ENCODE assay signal across 26 mouse cellular contexts in the genomic region with DNA sequence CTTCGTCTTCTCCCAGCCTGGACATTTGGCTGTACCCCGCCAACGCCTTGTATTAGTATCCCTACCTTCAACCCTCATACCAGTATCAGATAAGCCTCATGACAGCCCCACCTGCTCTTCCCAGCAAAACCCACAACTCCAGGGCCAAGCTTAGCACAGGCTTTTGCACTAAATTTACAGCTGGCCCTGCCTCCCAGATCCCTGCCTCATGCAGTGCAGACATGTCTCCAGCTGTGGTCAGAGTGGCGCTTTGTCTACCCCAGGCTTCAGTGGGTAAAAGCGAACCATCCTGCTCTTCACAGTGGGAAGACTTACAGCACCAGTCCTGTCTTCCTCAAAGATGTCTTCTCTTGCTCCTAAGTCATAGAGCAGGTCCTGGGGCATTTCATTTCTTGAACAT.
"Had no signal": no experiment of that assay in that cellular context is flagged by ENCODE, and none has a peak within 500 bp of the region (broad histone marks: within the 10 kb centered on the region; RNA-seq: fewer than 3 reads in every experiment).

No protein-coding gene starts in this region.

- H3K4me2 ChIP-seq: heart, embryonic 11.5 days; heart, embryonic 15.5 days; hindbrain, embryonic 12.5 days; hindbrain, embryonic 14.5 days; intestine, embryonic 15.5 days; limb, embryonic 12.5 days; liver, embryonic 11.5 days; liver, embryonic 13.5 days; liver, embryonic 15.5 days had no signal

- H3K27ac ChIP-seq: gastrocnemius, adult 2 months; heart, embryonic 15.5 days; hindbrain, embryonic 10.5 days; hindbrain, embryonic 12.5 days; hindbrain, embryonic 14.5 days; intestine, embryonic 15.5 days; layer of hippocampus, adult 2 months; left cerebral cortex, adult 2 months; limb, embryonic 10.5 days; limb, embryonic 12.5 days; liver, embryonic 13.5 days; liver, embryonic 15.5 days had no signal

- DNase-seq: gastrocnemius, adult 2 months; gastrocnemius, postnatal 10 days; gastrocnemius, postnatal 25 days; heart, postnatal 4 days; kidney, adult 18-20 months; kidney, adult 8-10 months; kidney, postnatal 10 days; kidney, postnatal 4 days; liver; liver, embryonic 13.5 days; liver, postnatal 0 days had no signal

- H3K9me3 ChIP-seq: heart, embryonic 15.5 days; intestine, embryonic 15.5 days; limb, embryonic 10.5 days; limb, embryonic 12.5 days; liver, embryonic 13.5 days; liver, embryonic 15.5 days had no signal

- H3K27me3 ChIP-seq: heart, embryonic 15.5 days; hindbrain, embryonic 12.5 days; intestine, embryonic 15.5 days; limb, embryonic 12.5 days; liver, embryonic 13.5 days; liver, embryonic 15.5 days had no signal

- ATAC-seq: hindbrain, embryonic 16.5 days; inflammation-experienced regulatory T-cells, adult 6 months; intestine, embryonic 15.5 days; intestine, postnatal 0 days; liver, postnatal 0 days had no signal

- H3K4me1 ChIP-seq: hindbrain, embryonic 10.5 days; hindbrain, embryonic 12.5 days; limb, embryonic 10.5 days; limb, embryonic 12.5 days; liver, embryonic 13.5 days; liver, embryonic 15.5 days had no signal

- H3K9ac ChIP-seq: heart, embryonic 15.5 days; hindbrain, embryonic 12.5 days; hindbrain, embryonic 14.5 days; intestine, embryonic 15.5 days; limb, embryonic 12.5 days; liver, embryonic 13.5 days; liver, embryonic 15.5 days; liver, postnatal 0 days had no signal

- H3K4me3 ChIP-seq: gastrocnemius, adult 2 months; heart, embryonic 15.5 days; hindbrain, embryonic 10.5 days; hindbrain, embryonic 12.5 days; intestine, embryonic 15.5 days; layer of hippocampus, adult 2 months; left cerebral cortex, adult 2 months; limb, embryonic 10.5 days; limb, embryonic 12.5 days; liver, embryonic 13.5 days; liver, embryonic 15.5 days had no signal
